Mouse (Mus musculus) intestine, embryonic 15.5 days (tissue): ENCODE results near the gene Slk. TPM values are rescaled to one million over a fixed set of nuclear protein-coding genes. Genes with fewer than 3 reads are reported as not detected.

ENCODE experiments used
- ATAC-seq: fragments of 200-750 bp; cut with Nextera tagmentation; 2 replicates; pipeline ENCODE4 v1.8.0; 2017; ENCODE audit warnings: moderate TSS enrichment, moderate library complexity
- H3K27ac ChIP-seq: fragments of 300-500 bp; sonication (generic); 2 replicates; pipeline ENCODE4 v1.5.1; 2015; ENCODE audit warnings: mild to moderate bottlenecking, inconsistent platforms
- H3K27me3 ChIP-seq: fragments of 300-500 bp; sonication (generic); replicated peaks from 2 replicates; pipeline ENCODE4 v1.6.1; 2015; ENCODE audit warnings: inconsistent platforms
- H3K36me3 ChIP-seq: fragments of 300-500 bp; sonication (generic); 2 replicates; pipeline ENCODE4 v1.6.1; 2015; ENCODE audit warnings: inconsistent platforms
- H3K4me1 ChIP-seq: fragments of 300-500 bp; sonication (generic); replicated peaks from 2 replicates; pipeline ENCODE4 v1.6.1; 2015; ENCODE audit warnings: inconsistent platforms
- H3K4me2 ChIP-seq: fragments of 300-500 bp; sonication (generic); replicated peaks from 2 replicates; pipeline ENCODE4 v1.6.1; 2015; ENCODE audit warnings: mild to moderate bottlenecking, inconsistent platforms
- H3K4me3 ChIP-seq: fragments of 300-500 bp; sonication (generic); replicated peaks from 2 replicates; pipeline ENCODE4 v1.5.1; 2015; ENCODE audit warnings: inconsistent platforms
- H3K9ac ChIP-seq: fragments of 300-500 bp; sonication (generic); 2 replicates; pipeline ENCODE4 v1.6.1; 2015; ENCODE audit warnings: inconsistent platforms
- H3K9me3 ChIP-seq: fragments of 300-500 bp; sonication (generic); 2 replicates; pipeline ENCODE4 v1.6.1; 2016; ENCODE audit warnings: inconsistent platforms
- WGBS: fragments of 180-500 bp; shearing (Covaris S2); methylation state at CpG from one replicate; pipeline ENCODE4 v1.1.7; 2015; 5-methylcytosine and 5-hydroxymethylcytosine counted together
- polyA plus RNA-seq: library from polyadenylated mRNA; unstranded; fragments of >200 nt; fragmentation: Nextera tagmentation; extraction: Ambion mirVana; gene quantifications from 2 replicates; pipeline ENCODE4 v1.2.1, GENCODE M21; 2015

Gene Slk
- polyA plus RNA-seq, 1 experiment from 2014 or later = 13.6 TPM

GRCm38 (mm10) chr19:47578581-47579224, 775 bp upstream of the Slk start:
- H3K4me3 ChIP-seq = peak overlapping the region; percentile 83
- H3K27me3 ChIP-seq = no peaks in the 10 kb centered on the region
- peaks cover 12% of the 10 kb centered on the region for H3K4me1 ChIP-seq
- peak; percentile 58 for ATAC-seq
- H3K27ac ChIP-seq = peak overlapping the region; percentile 96
- peak overlapping the region; percentile 73 for H3K4me2 ChIP-seq
- no peaks in the 10 kb centered on the region for H3K9me3 ChIP-seq
- H3K9ac ChIP-seq = peak overlapping the region; percentile 90
- WGBS = 11% methylated on average over 13 of the region's 13 CpGs
- H3K36me3 ChIP-seq = no peaks in the 10 kb centered on the region

- H3K9me3 ChIP-seq = no peaks in the 10 kb centered on the region
- H3K36me3 ChIP-seq = no peaks in the 10 kb centered on the region
- peak; percentile 75 for ATAC-seq
- peak overlapping the region; percentile 96 for H3K27ac ChIP-seq
- H3K4me2 ChIP-seq = peak overlapping the region; percentile 73
- H3K9ac ChIP-seq = peak overlapping the region; percentile 90
- no peaks in the 10 kb centered on the region for H3K27me3 ChIP-seq
- H3K4me1 ChIP-seq = peaks cover 12% of the 10 kb centered on the region
- WGBS = under 1% methylated on average over 78 of the region's 96 CpGs
- peak overlapping the region; percentile 83 for H3K4me3 ChIP-seq
These were observed 532 bp downstream of the Slk start for GRCm38 (mm10) chr19:47579788-47580631.

- Histone ChIP-seq H3K4me1 (peaks cover 8% of the 10 kb centered on the region; the same call in 1 of the 2 replicates), H3K4me3 (no peak overlapping the region), H3K9me3 (no peaks in the 10 kb centered on the region), H3K27me3 (no peaks in the 10 kb centered on the region), H3K9ac (no peak overlapping the region), H3K27ac (no peak overlapping the region), H3K36me3 (no peaks in the 10 kb centered on the region), H3K4me2 (no peak overlapping the region)
- WGBS = 86% methylated on average over 1 of the region's 1 CpGs
- no peak for ATAC-seq
These were observed 6.3 kb downstream of the Slk start for GRCm38 (mm10) chr19:47585772-47586171.

- H3K4me1 ChIP-seq = peaks cover 3% of the 10 kb centered on the region; the same call in 1 of the 2 replicates
- no peaks in the 10 kb centered on the region for H3K9me3 ChIP-seq
- H3K27ac ChIP-seq = no peak overlapping the region
- H3K4me3 ChIP-seq = no peak overlapping the region
- no peaks in the 10 kb centered on the region for H3K36me3 ChIP-seq
- no peaks in the 10 kb centered on the region for H3K27me3 ChIP-seq
- H3K9ac ChIP-seq = no peak overlapping the region
- H3K4me2 ChIP-seq = no peak overlapping the region
- no peak for ATAC-seq
- whole genome bisulfite sequencing = 75% methylated on average over 1 of the region's 1 CpGs
These were observed 7.5 kb downstream of the Slk start for GRCm38 (mm10) chr19:47587009-47587408.

- H3K9ac ChIP-seq = no peak overlapping the region
- H3K27ac ChIP-seq = no peak overlapping the region
- WGBS = 70% methylated on average over 3 of the region's 3 CpGs
- H3K4me1 ChIP-seq = no peaks in the 10 kb centered on the region
- H3K4me2 ChIP-seq = no peak overlapping the region
- 0 out of 2 replicates have a peak, but pooled peaks cover 5% of the 10 kb centered on the region for H3K36me3 ChIP-seq
- no peak overlapping the region for H3K4me3 ChIP-seq
- no peak for ATAC-seq
- no peaks in the 10 kb centered on the region for H3K27me3 ChIP-seq
- no peaks in the 10 kb centered on the region for H3K9me3 ChIP-seq
These were observed 29.0 kb downstream of the Slk start for GRCm38 (mm10) chr19:47608513-47608912.

- H3K9ac ChIP-seq = no peak overlapping the region
- no peak overlapping the region for H3K4me3 ChIP-seq
- H3K9me3 ChIP-seq = no peaks in the 10 kb centered on the region
- H3K4me1 ChIP-seq = no peaks in the 10 kb centered on the region
- no peaks in the 10 kb centered on the region for H3K27me3 ChIP-seq
- WGBS = 51% methylated on average over 7 of the region's 7 CpGs
- ATAC-seq = no peak
- no peak overlapping the region for H3K27ac ChIP-seq
- no peak overlapping the region for H3K4me2 ChIP-seq
- H3K36me3 ChIP-seq = peaks cover 22% of the 10 kb centered on the region; the same call in 1 of the 2 replicates
These were observed 34.0 kb downstream of the Slk start for GRCm38 (mm10) chr19:47613442-47613841.

GRCm38 (mm10) chr19:47621478-47621877, 42.0 kb downstream of the Slk start:
- peaks cover 25% of the 10 kb centered on the region for H3K36me3 ChIP-seq
- ATAC-seq = no peak
- 81% methylated on average over 8 of the region's 8 CpGs for WGBS

GRCm38 (mm10) chr19:47624940-47625711, 45.6 kb downstream of the Slk start:
- Histone ChIP-seq H3K27me3 (no peaks in the 10 kb centered on the region), H3K4me1 (no peaks in the 10 kb centered on the region), H3K4me2 (no peak overlapping the region), H3K9ac (no peak overlapping the region), H3K4me3 (no peak overlapping the region), H3K36me3 (peaks cover 18% of the 10 kb centered on the region), H3K27ac (no peak overlapping the region), H3K9me3 (no peaks in the 10 kb centered on the region)
- no peak for ATAC-seq
- 70% methylated on average over 10 of the region's 10 CpGs for WGBS

More at GRCm38 (mm10) chr19:47621478-47621877, 42.0 kb downstream of the Slk start:
- Histone ChIP-seq H3K9me3 (no peaks in the 10 kb centered on the region), H3K4me1 (no peaks in the 10 kb centered on the region), H3K4me3 (no peak overlapping the region), H3K4me2 (no peak overlapping the region), H3K27me3 (no peaks in the 10 kb centered on the region), H3K27ac (no peak overlapping the region), H3K9ac (no peak overlapping the region)

- Histone ChIP-seq H3K9me3 (no peaks in the 10 kb centered on the region), H3K36me3 (peaks cover 14% of the 10 kb centered on the region), H3K4me2 (no peak overlapping the region), H3K4me1 (no peaks in the 10 kb centered on the region), H3K4me3 (no peak overlapping the region), H3K9ac (no peak overlapping the region), H3K27me3 (no peaks in the 10 kb centered on the region), H3K27ac (no peak overlapping the region)
- WGBS = 92% methylated on average over 10 of the region's 10 CpGs
- ATAC-seq = no peak
These were observed 48.0 kb downstream of the Slk start for GRCm38 (mm10) chr19:47627450-47627849.

GRCm38 (mm10) chr19:47629068-47629467, 49.6 kb downstream of the Slk start:
- no peak for ATAC-seq

GRCm38 (mm10) chr19:47630381-47630780, 50.9 kb downstream of the Slk start:
- Histone ChIP-seq H3K9me3 (no peaks in the 10 kb centered on the region), H3K4me2 (no peak overlapping the region), H3K9ac (no peak overlapping the region), H3K36me3 (peaks cover 6% of the 10 kb centered on the region), H3K27ac (no peak overlapping the region), H3K4me1 (no peaks in the 10 kb centered on the region), H3K4me3 (no peak overlapping the region), H3K27me3 (no peaks in the 10 kb centered on the region)
- WGBS = 84% methylated on average over 5 of the region's 5 CpGs
- no peak for ATAC-seq

More at GRCm38 (mm10) chr19:47629068-47629467, 49.6 kb downstream of the Slk start:
- no peak overlapping the region for H3K9ac ChIP-seq
- no peak overlapping the region for H3K4me2 ChIP-seq
- 62% methylated on average over 5 of the region's 5 CpGs for WGBS
- H3K4me1 ChIP-seq = no peaks in the 10 kb centered on the region
- no peak overlapping the region for H3K27ac ChIP-seq
- H3K27me3 ChIP-seq = no peaks in the 10 kb centered on the region
- no peaks in the 10 kb centered on the region for H3K9me3 ChIP-seq
- peaks cover 7% of the 10 kb centered on the region for H3K36me3 ChIP-seq
- no peak overlapping the region for H3K4me3 ChIP-seq

GRCm38 (mm10) chr19:47631799-47632198, 52.3 kb downstream of the Slk start:
- 87% methylated on average over 5 of the region's 5 CpGs for WGBS
- no peaks in the 10 kb centered on the region for H3K4me1 ChIP-seq
- ATAC-seq = no peak
- peaks cover 9% of the 10 kb centered on the region for H3K36me3 ChIP-seq
- H3K4me3 ChIP-seq = no peak overlapping the region
- H3K9me3 ChIP-seq = no peaks in the 10 kb centered on the region
- no peak overlapping the region for H3K4me2 ChIP-seq
- no peak overlapping the region for H3K27ac ChIP-seq
- no peaks in the 10 kb centered on the region for H3K27me3 ChIP-seq
- no peak overlapping the region for H3K9ac ChIP-seq
